Mouse (Mus musculus): ENCODE data around the gene Tcf15.

DNA sequence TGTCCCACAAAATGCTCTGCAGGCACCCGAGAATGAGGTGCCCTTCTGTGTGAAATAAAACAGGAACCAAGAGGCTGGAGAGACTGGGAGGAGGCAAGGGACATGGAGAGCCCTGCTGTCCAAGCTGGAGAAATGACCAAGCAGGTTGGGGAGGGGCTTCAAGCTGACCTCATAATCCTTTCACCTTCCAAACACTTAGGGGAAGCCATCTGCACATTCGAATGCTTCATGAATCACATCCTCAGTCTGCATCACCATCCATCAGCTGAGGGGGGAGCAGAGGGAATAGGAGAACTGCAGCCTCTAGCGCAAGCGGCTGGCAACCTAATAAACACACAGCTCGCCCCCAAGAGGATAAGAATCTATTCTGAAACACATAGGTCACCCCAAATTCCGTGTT, 41.0 kb upstream of the Tcf15 start:
- TF ChIP-seq CTCF (IDR thresholded peaks at IDR 0.05; ENCODE audit: low read depth, low read length) = no peak
- no peak for TF ChIP-seq POLR2A (IDR thresholded peaks at IDR 0.05; ENCODE audit: borderline replicate concordance, low read depth, low read length)

Measured in bone marrow macrophage, adult 2 months (primary cell).